Mouse (Mus musculus) right cerebral cortex, postnatal 25 days (tissue): ENCODE results near the gene Pate4.
"Not testable (repeated sequence)": the region's sequence is repeated elsewhere in the genome, so short reads cannot be mapped to it uniquely, and the experiment has no call there.

ENCODE experiments used
- DNase-seq: peaks from one replicate; pipeline ENCODE4 v3.0.0; 2022

The Pate4 gene

DNA sequence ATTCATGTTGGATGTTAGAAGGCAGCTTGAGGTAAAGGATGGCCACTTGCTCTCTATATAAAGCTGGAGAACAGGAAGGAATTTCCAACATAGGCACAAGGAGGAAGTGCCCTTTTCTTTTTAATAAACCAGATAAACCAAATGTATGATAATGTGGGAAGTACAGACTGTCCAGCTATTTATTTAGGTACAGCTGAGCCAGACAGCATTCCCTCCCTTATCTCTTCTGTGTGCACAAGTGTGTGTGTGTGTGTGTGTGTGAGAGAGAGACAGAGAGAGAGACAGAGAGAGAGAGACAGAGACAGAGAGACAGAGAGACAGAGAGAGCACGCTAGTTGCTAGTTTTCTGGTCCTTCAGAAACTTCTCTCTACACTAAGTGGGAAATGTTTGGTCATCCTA lies at the start of gene Pate4:
Gene Pate4 (minus strand): TSS at position 101 of the 400 bp plus-strand sequence.
- DNase-seq = no peak

DNA sequence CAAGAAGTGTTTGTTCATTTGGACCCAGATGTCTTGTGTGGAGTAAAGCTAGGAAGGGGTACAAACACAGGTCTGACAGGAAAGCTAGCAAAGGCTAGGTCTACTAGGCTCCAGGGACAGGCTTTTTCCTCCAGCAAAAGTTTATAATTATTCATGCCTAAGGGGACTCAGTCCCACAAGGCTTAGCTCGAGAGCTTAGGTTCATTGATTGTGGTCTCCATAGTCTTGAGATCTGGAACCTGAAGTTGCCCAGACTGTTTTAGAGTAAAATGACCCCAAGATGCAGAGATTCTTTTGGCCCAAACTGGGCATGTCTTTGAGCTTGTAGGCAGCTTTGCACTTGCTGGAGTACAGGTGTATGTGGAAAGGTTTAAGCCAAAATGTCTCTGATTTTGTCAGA lies 36.4 kb upstream of the Pate4 start, which contains the start of gene Pate3:
Gene Pate3 (minus strand): TSS at position 101 of the 400 bp plus-strand sequence.
- no peak for DNase-seq

GRCm38 (mm10) chr9:35632981-35633380 lies 21.2 kb upstream of the Pate4 start:
- DNase-seq = no peak

DNA sequence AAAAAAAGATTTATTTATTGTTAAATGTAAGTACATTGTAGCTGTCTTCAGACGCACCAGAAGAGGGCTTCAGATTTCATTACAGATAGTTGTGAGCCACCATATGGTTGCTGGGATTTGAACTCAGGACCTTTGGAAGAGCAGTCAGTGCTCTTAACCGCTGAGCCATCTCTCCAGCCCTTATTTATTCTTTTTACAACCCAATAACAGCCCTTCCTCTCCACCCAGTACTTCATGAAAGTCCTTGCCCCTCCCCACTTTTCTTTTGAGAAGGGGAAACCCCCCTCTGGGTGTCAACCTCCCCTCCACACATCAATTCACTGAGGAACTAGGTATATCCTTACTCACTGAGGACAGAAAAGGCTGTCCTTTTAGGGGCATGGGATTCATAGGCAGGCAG lies 5.0 kb upstream of the Pate4 start:
- DNase-seq = not testable (repeated sequence)

- DNase-seq = no peak
These were observed 2.3 kb upstream of the Pate4 start for GRCm38 (mm10) chr9:35614005-35614404.

DNA sequence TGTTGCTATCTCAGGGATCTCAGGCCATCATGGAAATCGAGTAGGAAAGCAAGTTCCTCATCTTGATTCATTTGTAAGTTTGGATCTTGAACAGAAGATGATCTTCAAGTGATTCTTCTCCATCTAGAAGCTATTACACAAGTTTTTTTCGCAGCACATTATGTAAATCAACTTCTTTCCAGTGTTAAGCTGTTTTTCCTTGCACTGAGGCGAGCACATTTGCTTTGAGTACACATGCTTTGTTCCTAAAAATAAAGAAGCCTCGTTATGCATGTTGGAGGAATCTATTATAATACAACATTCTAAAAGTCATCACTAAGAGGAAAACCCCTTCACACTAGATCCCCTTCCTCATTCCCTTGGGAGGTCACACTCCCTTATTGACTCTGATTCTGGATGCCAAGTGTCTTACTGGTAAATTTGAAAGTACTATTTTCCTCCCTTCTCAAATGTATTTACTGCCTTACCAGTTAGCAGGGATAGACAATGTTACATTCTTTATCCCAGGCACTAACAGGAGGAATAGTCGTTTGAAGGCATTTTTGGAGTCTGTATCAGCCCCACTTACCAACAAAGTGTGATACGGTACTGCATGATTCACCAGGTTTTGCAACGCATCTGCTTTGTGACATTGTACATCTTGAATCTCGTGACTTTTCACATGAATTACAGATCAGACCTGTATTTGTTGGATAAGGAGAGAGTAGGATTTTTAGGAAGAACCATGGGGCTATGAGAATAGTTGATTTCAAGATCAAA lies 3.9 kb downstream of the Pate4 start:
- DNase-seq = no peak

DNA sequence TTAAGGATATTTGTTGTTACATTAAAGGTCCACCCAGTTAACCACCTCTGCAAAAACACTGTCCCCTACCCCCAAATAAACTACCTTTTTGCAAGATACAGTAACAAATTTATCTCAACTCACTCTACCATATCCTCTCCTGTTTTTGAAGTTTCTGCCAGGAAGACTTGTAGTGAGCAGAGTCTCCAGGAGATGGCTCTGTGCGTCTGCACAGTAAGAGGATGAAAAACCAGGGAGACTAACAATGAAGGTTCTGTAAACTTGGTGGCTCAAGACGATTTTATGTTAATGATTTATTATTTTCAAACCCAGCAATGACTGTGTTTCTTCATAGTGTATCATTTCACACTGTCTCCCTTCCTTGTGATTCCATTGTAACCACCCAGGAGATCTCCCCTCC lies 18.8 kb downstream of the Pate4 start:
- no peak for DNase-seq

DNA sequence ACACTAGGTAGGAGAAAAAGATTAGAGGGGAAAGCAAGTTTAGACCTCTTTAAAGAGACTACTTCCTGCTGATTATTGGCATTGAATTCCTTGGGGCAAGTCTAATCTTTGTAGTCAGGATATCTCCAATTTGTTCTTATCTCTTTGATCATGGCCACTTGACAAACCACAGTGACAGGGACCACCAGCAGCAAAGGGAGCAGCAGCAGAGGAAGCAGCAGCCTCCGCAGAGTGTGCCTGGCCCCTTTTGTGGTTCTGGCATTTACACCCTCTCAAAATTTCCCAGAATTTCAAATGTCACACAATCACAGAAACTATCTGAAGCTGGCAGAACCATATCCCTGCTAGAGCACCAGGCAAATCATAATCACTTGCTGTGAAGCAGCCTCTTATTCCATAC lies 24.1 kb downstream of the Pate4 start:
- DNase-seq = no peak

DNA sequence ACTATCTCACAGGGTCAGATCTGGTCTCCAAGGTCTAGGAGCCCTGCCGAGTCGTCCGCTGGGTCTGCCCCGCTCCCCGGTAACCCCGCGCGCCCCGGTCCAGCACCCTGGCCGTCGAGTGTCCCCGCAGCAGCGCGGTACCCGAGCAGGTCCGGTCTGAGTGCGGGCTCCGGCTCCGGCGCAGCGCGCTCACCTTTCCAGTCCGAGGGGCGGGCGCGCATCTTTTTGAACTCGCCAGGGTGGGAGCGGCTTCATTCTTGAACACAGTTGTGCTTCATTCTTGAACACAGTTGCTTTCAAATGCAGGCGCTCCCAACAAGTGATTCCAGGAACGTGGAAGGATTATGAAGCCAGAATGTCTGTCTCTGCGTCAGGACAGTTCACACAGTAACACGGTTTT lies 37.3 kb downstream of the Pate4 start:
- DNase-seq = no peak

DNA sequence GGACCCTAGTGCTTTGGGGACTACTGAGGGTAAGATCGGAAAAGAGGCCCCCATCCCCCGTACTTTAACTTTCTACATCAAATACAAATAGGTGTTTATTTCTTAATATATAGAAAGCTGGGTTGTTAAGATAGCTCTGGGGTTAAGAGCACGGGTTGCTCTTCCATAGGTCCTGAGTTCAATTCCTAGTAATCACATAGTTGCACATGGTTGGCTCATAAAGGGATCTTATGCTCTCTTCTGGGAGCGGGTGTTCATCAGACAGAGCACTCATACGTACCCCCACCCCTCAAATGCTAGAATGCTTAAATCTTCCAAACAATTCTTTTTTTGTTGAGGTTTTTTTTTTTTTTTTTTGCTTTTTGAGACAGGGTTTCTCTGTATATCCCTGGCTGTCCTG lies 41.1 kb downstream of the Pate4 start:
- DNase-seq = no peak

DNA sequence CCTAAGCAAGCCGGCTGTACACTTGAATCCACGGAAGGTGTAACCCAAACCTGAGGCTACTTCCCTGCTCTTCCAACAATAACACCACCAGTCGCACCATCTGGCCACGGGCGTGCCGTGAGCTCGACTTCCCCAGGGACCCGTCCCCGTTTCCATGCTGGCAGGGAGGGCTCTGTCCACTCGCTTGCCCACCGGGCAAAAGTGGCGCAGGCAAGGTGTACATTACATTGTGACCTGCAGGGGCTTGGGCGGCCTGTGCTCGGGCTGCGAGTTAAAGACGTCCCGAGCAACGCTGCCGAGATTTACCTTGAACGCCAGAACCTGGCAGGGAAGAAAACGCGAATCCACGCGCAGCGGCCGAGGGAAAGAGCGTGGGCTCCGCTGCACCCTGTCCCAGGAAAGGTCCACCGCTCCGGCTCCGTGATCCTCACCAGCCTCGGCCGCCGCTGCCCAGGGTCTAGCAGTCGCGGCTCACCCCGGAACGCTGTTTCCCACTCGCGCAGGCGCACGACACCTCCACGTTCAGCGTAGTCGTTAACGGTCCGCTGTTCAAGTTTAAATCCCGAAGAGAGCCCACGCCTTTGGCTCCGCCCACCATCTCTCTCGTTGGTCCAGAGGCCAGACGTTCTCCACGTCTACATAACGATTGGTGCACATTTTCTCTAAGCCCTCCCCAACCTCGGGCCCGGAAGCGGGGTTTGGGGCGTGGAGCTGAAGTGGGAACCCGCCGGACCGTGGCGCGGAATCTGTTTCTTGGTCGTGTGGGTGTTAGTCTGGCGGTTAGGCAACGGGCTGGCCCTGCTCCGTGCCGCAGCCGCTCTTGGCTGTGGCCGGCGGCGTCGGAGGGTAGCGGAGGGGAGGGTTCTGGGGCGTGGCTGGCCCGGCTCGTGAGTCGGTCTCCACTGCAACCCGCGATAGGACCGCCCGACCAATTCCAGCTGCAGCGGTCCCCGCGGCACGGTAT lies 41.9 kb downstream of the Pate4 start, which contains the start of the genes Pate2 and Hyls1:
Gene Pate2 (plus strand): TSS at position 714 of the 964 bp plus-strand sequence.
Gene Hyls1 (minus strand): TSS at position 828 of the 964 bp plus-strand sequence.
- DNase-seq = peak; percentile 89

DNA sequence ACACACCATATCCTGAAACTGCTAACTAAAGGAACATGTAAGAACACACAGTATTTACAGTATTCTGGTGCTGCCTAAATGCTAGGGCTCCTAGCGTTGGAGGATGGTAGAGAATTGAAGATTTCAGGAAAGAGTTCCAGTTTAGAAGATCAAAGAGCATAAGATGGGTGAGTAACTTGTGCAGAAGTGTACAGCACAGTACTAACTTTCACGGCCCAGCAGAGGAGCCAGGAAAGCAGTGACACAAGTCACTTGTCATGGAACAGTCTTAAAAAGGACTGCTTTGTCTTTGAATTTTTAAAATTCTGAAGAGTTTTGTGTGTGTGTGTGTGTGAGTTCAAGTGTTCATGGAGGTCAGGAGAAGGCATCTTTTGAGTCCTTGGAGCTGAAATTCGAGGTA lies 43.7 kb downstream of the Pate4 start:
- no peak for DNase-seq

DNA sequence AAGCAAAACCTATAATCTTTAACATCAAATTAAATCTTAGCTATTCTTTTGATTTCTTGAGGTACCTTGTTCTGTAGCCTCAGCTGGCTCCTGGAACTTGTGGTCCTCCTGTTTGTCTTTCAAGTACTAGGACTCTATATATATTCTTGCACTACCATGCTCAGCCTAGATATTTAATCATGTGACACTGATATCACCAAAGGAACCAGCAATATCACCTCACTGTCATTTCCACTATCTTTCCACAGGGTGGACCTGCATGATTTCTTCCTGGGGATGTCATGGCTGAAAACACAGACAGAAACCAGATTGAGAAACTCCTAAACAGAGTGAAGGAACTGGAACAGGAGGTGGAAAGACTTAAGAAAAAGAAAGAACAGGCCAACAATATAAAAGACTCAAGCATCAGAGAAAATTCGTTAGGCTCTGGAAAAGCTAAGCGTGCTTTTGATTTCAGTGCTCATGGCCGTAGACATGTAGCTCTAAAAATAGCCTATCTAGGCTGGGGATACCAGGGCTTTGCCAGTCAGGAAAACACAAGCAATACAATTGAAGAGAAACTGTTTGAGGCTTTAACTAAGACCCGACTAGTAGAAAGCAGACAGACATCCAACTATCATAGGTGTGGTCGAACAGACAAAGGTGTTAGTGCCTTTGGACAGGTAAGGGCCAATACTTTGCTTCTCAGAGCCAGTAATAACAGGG lies 47.1 kb downstream of the Pate4 start:
- DNase-seq = no peak

DNA sequence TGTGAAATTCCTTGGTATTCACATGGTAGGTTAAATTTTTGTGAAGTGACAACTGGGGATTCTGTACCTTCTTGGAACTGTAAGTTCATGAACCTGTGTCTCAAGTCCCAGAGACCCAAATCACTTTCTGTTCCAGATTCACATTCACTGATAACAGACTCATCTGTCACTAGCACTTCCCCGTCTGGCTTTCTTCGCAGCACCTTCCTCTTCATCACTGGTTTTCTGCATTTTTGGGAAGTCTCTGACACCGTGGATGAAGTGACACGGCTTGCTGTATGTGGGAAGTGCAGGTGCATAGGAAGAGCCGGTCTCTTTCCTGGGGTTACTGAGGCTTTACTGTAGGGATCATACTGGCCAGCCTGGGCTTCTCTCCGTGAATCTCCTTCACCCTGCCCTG lies 50.2 kb downstream of the Pate4 start:
- no peak for DNase-seq

GRCm38 (mm10) chr9:35561076-35561475 lies 50.7 kb downstream of the Pate4 start:
- DNase-seq = no peak

GRCm38 (mm10) chr9:35559009-35559890 lies 52.5 kb downstream of the Pate4 start:
- peak; percentile 84 for DNase-seq

DNA sequence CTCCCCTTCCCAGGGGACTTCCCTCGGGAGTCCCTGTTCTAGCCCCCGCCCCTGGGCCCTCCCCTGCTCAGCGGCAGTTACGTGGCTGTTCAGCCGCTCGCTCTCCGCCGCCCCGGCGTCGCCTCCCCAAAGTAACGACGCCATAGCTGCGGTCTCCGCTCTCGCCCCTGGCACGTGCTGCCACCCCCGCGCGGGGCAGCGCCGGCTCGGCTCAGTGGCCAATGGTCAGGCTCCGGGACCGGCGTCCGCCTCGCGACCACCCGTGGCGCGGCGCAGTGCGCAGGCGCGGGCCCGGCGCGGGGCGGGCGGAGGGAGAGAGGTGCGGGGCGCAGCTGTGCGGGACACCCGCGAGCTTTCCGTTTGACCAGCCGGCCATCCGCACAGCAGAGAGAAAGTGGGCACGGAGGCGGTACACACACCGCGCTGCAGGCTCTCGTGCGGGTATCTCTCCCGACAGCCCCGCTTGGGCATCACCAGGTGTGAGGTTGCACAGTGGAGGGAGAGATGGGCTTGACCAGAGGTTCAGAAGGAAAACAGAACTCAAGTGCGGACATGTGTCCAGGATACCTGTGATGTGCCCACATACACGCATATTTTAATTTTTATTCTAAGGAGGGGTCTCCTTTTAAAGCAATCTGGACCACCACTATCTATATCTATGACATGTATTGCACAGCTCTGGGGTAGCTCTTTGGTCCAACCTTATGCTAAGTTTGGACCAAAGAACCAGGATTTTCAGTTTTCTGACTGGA lies 53.3 kb downstream of the Pate4 start, which contains the start of the genes Ddx25 and Pus3:
Gene Ddx25 (minus strand): TSS at position 272 of the 752 bp plus-strand sequence.
Gene Pus3 (plus strand): TSS at position 339 of the 752 bp plus-strand sequence.
- DNase-seq = peak; percentile 88
